21 mouse cellular contexts compared by ENCODE assay signal in genomic region chr7:141417731-141418681, GRCm38 (mm10). TPM values are rescaled to one million over a fixed set of nuclear protein-coding genes. Genes with fewer than 3 reads are reported as not detected.
A peak's percentile ranks its signal among the peaks of the same experiment; 100 is the strongest.
DNase-seq lines count a peak whose midpoint lies in the region; ATAC-seq and TF ChIP-seq lines count a peak whose summit lies in the region.
"Had no signal": no experiment of that assay in that cellular context is flagged by ENCODE, and none has a peak within 500 bp of the region (broad histone marks: within the 10 kb centered on the region; RNA-seq: fewer than 3 reads in every experiment).

No protein-coding gene starts in this region.

- H3K4me1 ChIP-seq in heart, embryonic 11.5 days (ENCODE audit: control insufficient read depth, insufficient read depth, low read length), result 0 out of 2 replicates have a peak, but pooled peaks cover 3% of the 10 kb centered on the region
- H3K4me1 ChIP-seq in intestine, embryonic 15.5 days (replicated peaks), result peaks cover 8% of the 10 kb centered on the region

- no peaks in the 10 kb centered on the region for H3K27me3 ChIP-seq in heart, embryonic 11.5 days (ENCODE audit: control insufficient read depth, insufficient read depth, low read length)
- H3K27me3 ChIP-seq in intestine, embryonic 15.5 days (replicated peaks), result no peaks in the 10 kb centered on the region
- H3K27me3 ChIP-seq: heart, embryonic 13.5 days had no signal

- no peaks in the 10 kb centered on the region for H3K36me3 ChIP-seq in heart, embryonic 11.5 days (ENCODE audit: control insufficient read depth, insufficient read depth, low read length)
- no peaks in the 10 kb centered on the region for H3K36me3 ChIP-seq in intestine, embryonic 15.5 days
- H3K36me3 ChIP-seq: heart, embryonic 13.5 days; midbrain, embryonic 10.5 days had no signal

- TF ChIP-seq CTCF in layer of hippocampus, adult 2 months (conservative IDR thresholded peaks at IDR 0.05), result peak; percentile 16; the same call in 1 of the 2 replicates

- intact Hi-C loops in gastrocnemius, postnatal 36 days (cut with DNase I), result no loop called here

- no peak for ATAC-seq in heart, embryonic 11.5 days (replicated peaks; ENCODE audit: insufficient number of reproducible peaks, low FRiP score, low TSS enrichment)
- ATAC-seq in intestine, embryonic 15.5 days, result no peak
- ATAC-seq: forebrain, embryonic 13.5 days had no signal

- 56% methylated on average over 8 of the region's 8 CpGs for WGBS in heart, embryonic 11.5 days (ENCODE audit: insufficient replicate concordance)
- 76% methylated on average over 8 of the region's 8 CpGs for WGBS in intestine, embryonic 15.5 days

- H3K9ac ChIP-seq in heart, embryonic 11.5 days (ENCODE audit: low read depth, low read length), result no peak overlapping the region
- H3K9ac ChIP-seq in intestine, embryonic 15.5 days, result no peak overlapping the region
- H3K9ac ChIP-seq: forebrain, embryonic 13.5 days; heart, embryonic 13.5 days; lung, embryonic 14.5 days had no signal

- no peak overlapping the region for H3K4me2 ChIP-seq in heart, embryonic 11.5 days
- no peak overlapping the region for H3K4me2 ChIP-seq in intestine, embryonic 15.5 days (replicated peaks)
- H3K4me2 ChIP-seq: forebrain, embryonic 13.5 days; heart, embryonic 13.5 days; lung, embryonic 14.5 days had no signal

- DNase-seq in heart, adult 11 months, result peak; percentile 84
- no peak for DNase-seq in layer of hippocampus, adult 2 months (ENCODE audit: low spot score in 2 of 2)
- no peak for DNase-seq in layer of hippocampus, adult 18-20 months (ENCODE audit: low spot score in 2 of 2)
- DNase-seq in A20 (ENCODE audit: low read depth, low spot score), result peak; percentile 49
- DNase-seq in frontal cortex, postnatal 36 days (ENCODE audit: low spot score in 2 of 2), result no peak
- no peak for DNase-seq in gastrocnemius, postnatal 36 days
- DNase-seq: adrenal gland, postnatal 25 days; cerebellum, adult 11-12 months; gastrocnemius, postnatal 25 days; kidney, adult 9 months; retina, postnatal 1 day; thymus, postnatal 14 days had no signal

- H3K4me3 ChIP-seq in heart, embryonic 11.5 days (ENCODE audit: low read depth, low read length), result no peak overlapping the region
- H3K4me3 ChIP-seq in layer of hippocampus, adult 2 months, result no peak overlapping the region
- H3K4me3 ChIP-seq in intestine, embryonic 15.5 days (replicated peaks), result no peak overlapping the region
- H3K4me3 ChIP-seq: forebrain, embryonic 13.5 days; heart, embryonic 13.5 days; midbrain, embryonic 10.5 days had no signal

- no peaks in the 10 kb centered on the region for H3K9me3 ChIP-seq in heart, embryonic 11.5 days (replicated peaks; ENCODE audit: control insufficient read depth, low read length)
- no peaks in the 10 kb centered on the region for H3K9me3 ChIP-seq in intestine, embryonic 15.5 days
- H3K9me3 ChIP-seq: forebrain, embryonic 13.5 days; heart, embryonic 13.5 days; midbrain, embryonic 10.5 days had no signal

- no peak overlapping the region for H3K27ac ChIP-seq in heart, embryonic 11.5 days (ENCODE audit: low read depth, low read length)
- H3K27ac ChIP-seq in layer of hippocampus, adult 2 months, result no peak overlapping the region
- peak overlapping the region; percentile 48; the same call in 1 of the 2 replicates for H3K27ac ChIP-seq in intestine, embryonic 15.5 days
- H3K27ac ChIP-seq: forebrain, embryonic 13.5 days; heart, embryonic 13.5 days; macrophage; midbrain, embryonic 10.5 days had no signal

RNA-seq across cellular contexts. Expression of gene Gatd1, which starts 4.1 kb away (rescaled TPM):
- polyA plus RNA-seq in heart, embryonic 11.5 days (2014; fragmentation: Nextera tagmentation; extraction: Ambion mirVana), result 29.3 and 32.2 TPM in 2 replicates
- 10 to 100 TPM; 42.1 to 45.1 TPM for total RNA-seq in layer of hippocampus, adult 2 months (2021)
- total RNA-seq in layer of hippocampus, adult 18-20 months (2021), result 10 to 100 TPM; 37.7 to 39.9 TPM
- polyA plus RNA-seq in intestine, embryonic 15.5 days (2015; fragmentation: Nextera tagmentation; extraction: Ambion mirVana), result 47.4 and 49.2 TPM in 2 replicates
- total RNA-seq in gastrocnemius, postnatal 36 days (2021), result 1 to 10 TPM; 6.3 to 6.7 TPM

RNA-seq across cellular contexts. Expression of gene Cend1, which starts 11.3 kb away (rescaled TPM):
- 7.4 and 9.3 TPM in 2 replicates for polyA plus RNA-seq in heart, embryonic 11.5 days (2014; fragmentation: Nextera tagmentation; extraction: Ambion mirVana)
- total RNA-seq in layer of hippocampus, adult 2 months (2021), result 100 to 1,000 TPM; 251 to 263 TPM
- 100 to 1,000 TPM; 265 to 270 TPM for total RNA-seq in layer of hippocampus, adult 18-20 months (2021)
- 3.8 and 3.9 TPM in 2 replicates for polyA plus RNA-seq in intestine, embryonic 15.5 days (2015; fragmentation: Nextera tagmentation; extraction: Ambion mirVana)
- under 1 TPM; 0.20 to 0.39 TPM for total RNA-seq in gastrocnemius, postnatal 36 days (2021)
- total RNA-seq: hematopoietic stem cell, adult 5-6 weeks; monocyte, adult 5-6 weeks had no signal
- polyA plus RNA-seq: lung, embryonic 14.5 days; macrophage had no signal

RNA-seq across cellular contexts. Expression of gene Slc25a22, which starts 19.7 kb away (rescaled TPM):
- polyA plus RNA-seq in heart, embryonic 11.5 days (2014; fragmentation: Nextera tagmentation; extraction: Ambion mirVana), result 19.4 and 19.7 TPM in 2 replicates
- total RNA-seq in layer of hippocampus, adult 2 months (2021), result 100 to 1,000 TPM; 338 to 343 TPM
- total RNA-seq in layer of hippocampus, adult 18-20 months (2021), result 100 to 1,000 TPM; 319 to 320 TPM
- polyA plus RNA-seq in intestine, embryonic 15.5 days (2015; fragmentation: Nextera tagmentation; extraction: Ambion mirVana), result 28.5 and 33.1 TPM in 2 replicates
- total RNA-seq in gastrocnemius, postnatal 36 days (2021), result 10 to 100 TPM; 15.6 to 38.4 TPM

RNA-seq across cellular contexts. Expression of gene Pidd1, which starts 25.8 kb away (rescaled TPM):
- 9.5 and 9.6 TPM in 2 replicates for polyA plus RNA-seq in heart, embryonic 11.5 days (2014; fragmentation: Nextera tagmentation; extraction: Ambion mirVana)
- 1 to 10 TPM; 1.1 to 1.7 TPM for total RNA-seq in layer of hippocampus, adult 2 months (2021)
- 1 to 10 TPM in 1 of 2 experiments, under 1 TPM in 1; 0.69 to 1.1 TPM for total RNA-seq in layer of hippocampus, adult 18-20 months (2021)
- polyA plus RNA-seq in intestine, embryonic 15.5 days (2015; fragmentation: Nextera tagmentation; extraction: Ambion mirVana), result 7.6 and 9.6 TPM in 2 replicates
- under 1 TPM; 0.15 to 0.18 TPM for total RNA-seq in gastrocnemius, postnatal 36 days (2021)

RNA-seq across cellular contexts. Expression of gene Taldo1, which starts 26.0 kb away (rescaled TPM):
- polyA plus RNA-seq in heart, embryonic 11.5 days (2014; fragmentation: Nextera tagmentation; extraction: Ambion mirVana), result 288 and 291 TPM in 2 replicates
- 100 to 1,000 TPM; 111 to 114 TPM for total RNA-seq in layer of hippocampus, adult 2 months (2021)
- total RNA-seq in layer of hippocampus, adult 18-20 months (2021), result 100 to 1,000 TPM; 122 to 125 TPM
- polyA plus RNA-seq in intestine, embryonic 15.5 days (2015; fragmentation: Nextera tagmentation; extraction: Ambion mirVana), result 458 and 460 TPM in 2 replicates
- 10 to 100 TPM; 81.0 to 82.7 TPM for total RNA-seq in gastrocnemius, postnatal 36 days (2021)

Comparison
In these comparisons a context has a peak if more than half of its experiments do, and no peak if none do; other contexts are left out.
1. DNase-seq: peak in heart, adult 11 months (single experiment) and A20 (single experiment); none in layer of hippocampus, adult 2 months (0 of 2), layer of hippocampus, adult 18-20 months (0 of 2), frontal cortex, postnatal 36 days (0 of 2) and gastrocnemius, postnatal 36 days (0 of 2).
2. RNA of gene Gatd1, which starts 4.1 kb away (total RNA-seq): 42.1 to 45.1 TPM in layer of hippocampus, adult 2 months and 37.7 to 39.9 TPM in layer of hippocampus, adult 18-20 months; 6.3 to 6.7 TPM in gastrocnemius, postnatal 36 days; every median in the first group is over 4 times any median in the second.
3. RNA of gene Cend1, which starts 11.3 kb away (total RNA-seq): 265 to 270 TPM in layer of hippocampus, adult 18-20 months and 251 to 263 TPM in layer of hippocampus, adult 2 months; 0.20 to 0.39 TPM in gastrocnemius, postnatal 36 days; every median in the first group is over 100 times any median in the second.
4. RNA of gene Slc25a22, which starts 19.7 kb away (total RNA-seq): 338 to 343 TPM in layer of hippocampus, adult 2 months and 319 to 320 TPM in layer of hippocampus, adult 18-20 months; 15.6 to 38.4 TPM in gastrocnemius, postnatal 36 days; every median in the first group is over 4 times any median in the second.